Mouse (Mus musculus): ENCODE results near the gene Slc4a5. TPM values are rescaled to one million over a fixed set of nuclear protein-coding genes. Genes with fewer than 3 reads are reported as not detected.

The Slc4a5 gene
- not detected for polyA plus RNA-seq (2015; fragmentation: Illumina TruSeq; extraction: RNeasy Lipid Tissue Mini Kit (QIAGEN cat#74804); ENCODE audit: insufficient read depth, low read depth, low replicate concordance)

DNA sequence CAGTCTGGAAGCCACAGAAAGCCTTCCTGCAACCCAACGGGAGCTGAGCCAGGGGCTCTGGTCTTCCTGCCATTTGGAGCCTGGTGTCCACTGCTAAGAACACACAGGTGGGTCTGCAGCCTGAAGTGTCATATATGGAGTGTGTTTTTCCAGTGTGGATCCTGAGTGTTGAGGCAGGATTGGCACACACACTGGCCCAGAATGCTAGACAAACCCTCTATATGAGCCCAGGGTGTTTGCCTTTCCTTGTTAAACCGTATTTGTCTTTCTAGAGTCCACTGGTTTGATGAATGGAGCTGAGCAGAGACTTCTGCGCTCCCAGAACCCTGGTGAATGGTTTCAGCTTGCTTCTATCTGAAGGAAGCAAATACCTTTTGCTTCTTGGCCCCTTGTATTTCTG lies at the start of gene Slc4a5:
Gene Slc4a5, plus strand, starts transcription at position 15 of the 400 bp plus-strand sequence.

DNA sequence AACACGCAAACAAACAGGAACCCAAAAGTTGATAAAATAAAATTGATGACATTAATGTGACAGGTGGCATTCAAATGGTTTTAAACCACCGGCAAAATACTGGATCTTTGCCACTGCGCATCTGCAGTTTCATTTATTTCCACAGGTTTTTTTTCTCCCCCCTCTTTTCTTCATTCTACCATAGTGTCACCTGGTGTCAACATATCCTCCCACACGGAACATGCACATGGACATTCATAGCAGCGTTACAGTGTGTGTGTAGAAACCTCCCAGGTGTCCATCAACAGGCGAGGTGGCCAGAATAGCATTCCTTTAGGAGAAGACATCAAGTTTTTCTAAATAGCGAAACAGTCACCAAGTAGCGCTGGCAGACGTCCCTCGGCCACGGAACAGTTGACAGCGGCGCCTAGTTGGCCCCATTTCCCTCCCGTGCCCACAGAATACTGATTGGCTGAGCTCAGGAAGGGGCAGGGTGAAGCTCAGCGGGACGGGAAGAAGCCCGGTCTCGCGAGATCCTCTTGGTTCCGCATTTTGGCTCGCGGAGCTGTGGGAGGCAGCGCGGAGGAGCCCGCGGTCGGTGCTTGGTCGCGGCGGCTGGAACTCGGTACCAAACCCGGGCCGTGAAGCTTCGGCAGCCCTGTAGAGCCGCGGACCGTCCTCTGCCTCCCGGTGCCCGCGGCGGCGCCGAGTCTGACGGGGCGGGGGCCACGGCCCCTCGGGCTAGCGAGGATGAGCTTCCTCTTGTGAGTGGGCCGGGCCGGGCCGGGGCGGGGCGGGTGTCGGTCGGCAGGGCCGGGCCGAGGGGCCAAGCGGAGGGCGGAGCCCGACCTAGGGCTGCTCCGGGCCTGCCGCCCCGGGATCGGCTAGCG lies 106.1 kb downstream of the Slc4a5 start, which contains the start of the genes Mthfd2 and Mob1a:
Gene Mthfd2, minus strand, starts transcription at position 384 of the 869 bp plus-strand sequence.
Gene Mob1a, plus strand, starts transcription at position 492 of the 869 bp plus-strand sequence.

GRCm38 (mm10) chr6:83348873-83349272 lies 129.2 kb downstream of the Slc4a5 start, which contains the start of gene Bola3:
TSS of gene Bola3 (plus strand) at chr6:83349147.

Other genes with a start within 250 kb of the Slc4a5 start
- 1.8 TPM for gene Dok1, start 186.4 kb upstream of the Slc4a5 start, polyA plus RNA-seq (2015; fragmentation: Illumina TruSeq; extraction: RNeasy Lipid Tissue Mini Kit (QIAGEN cat#74804); ENCODE audit: insufficient read depth, low read depth, low replicate concordance)
- 1.8 TPM for gene Loxl3, start 185.7 kb upstream of the Slc4a5 start, polyA plus RNA-seq (2015; fragmentation: Illumina TruSeq; extraction: RNeasy Lipid Tissue Mini Kit (QIAGEN cat#74804); ENCODE audit: insufficient read depth, low read depth, low replicate concordance)
- gene Aup1, start 165.3 kb upstream of the Slc4a5 start, polyA plus RNA-seq (2015; fragmentation: Illumina TruSeq; extraction: RNeasy Lipid Tissue Mini Kit (QIAGEN cat#74804); ENCODE audit: insufficient read depth, low read depth, low replicate concordance) = 146 TPM
- gene Htra2, start 164.6 kb upstream of the Slc4a5 start, polyA plus RNA-seq (2015; fragmentation: Illumina TruSeq; extraction: RNeasy Lipid Tissue Mini Kit (QIAGEN cat#74804); ENCODE audit: insufficient read depth, low read depth, low replicate concordance) = 40.7 TPM
- gene Dqx1, start 162.0 kb upstream of the Slc4a5 start, polyA plus RNA-seq (2015; fragmentation: Illumina TruSeq; extraction: RNeasy Lipid Tissue Mini Kit (QIAGEN cat#74804); ENCODE audit: insufficient read depth, low read depth, low replicate concordance) = 1.5 TPM
- gene Tlx2, start 149.5 kb upstream of the Slc4a5 start, polyA plus RNA-seq (2015; fragmentation: Illumina TruSeq; extraction: RNeasy Lipid Tissue Mini Kit (QIAGEN cat#74804); ENCODE audit: insufficient read depth, low read depth, low replicate concordance) = not detected
- gene Pcgf1, start 142.0 kb upstream of the Slc4a5 start, polyA plus RNA-seq (2015; fragmentation: Illumina TruSeq; extraction: RNeasy Lipid Tissue Mini Kit (QIAGEN cat#74804); ENCODE audit: insufficient read depth, low read depth, low replicate concordance) = 7.6 TPM
- not detected for gene Lbx2, start 133.5 kb upstream of the Slc4a5 start, polyA plus RNA-seq (2015; fragmentation: Illumina TruSeq; extraction: RNeasy Lipid Tissue Mini Kit (QIAGEN cat#74804); ENCODE audit: insufficient read depth, low read depth, low replicate concordance)
- not detected for gene Ccdc142, start 118.2 kb upstream of the Slc4a5 start, polyA plus RNA-seq (2015; fragmentation: Illumina TruSeq; extraction: RNeasy Lipid Tissue Mini Kit (QIAGEN cat#74804); ENCODE audit: insufficient read depth, low read depth, low replicate concordance)
- gene Gm42688, start 118.2 kb upstream of the Slc4a5 start, polyA plus RNA-seq (2015; fragmentation: Illumina TruSeq; extraction: RNeasy Lipid Tissue Mini Kit (QIAGEN cat#74804); ENCODE audit: insufficient read depth, low read depth, low replicate concordance) = 1.1 TPM
- 31.8 TPM for gene Mrpl53, start 110.8 kb upstream of the Slc4a5 start, polyA plus RNA-seq (2015; fragmentation: Illumina TruSeq; extraction: RNeasy Lipid Tissue Mini Kit (QIAGEN cat#74804); ENCODE audit: insufficient read depth, low read depth, low replicate concordance)
- 16.5 TPM for gene Mogs, start 104.3 kb upstream of the Slc4a5 start, polyA plus RNA-seq (2015; fragmentation: Illumina TruSeq; extraction: RNeasy Lipid Tissue Mini Kit (QIAGEN cat#74804); ENCODE audit: insufficient read depth, low read depth, low replicate concordance)
- 42.1 TPM for gene Wbp1, start 98.3 kb upstream of the Slc4a5 start, polyA plus RNA-seq (2015; fragmentation: Illumina TruSeq; extraction: RNeasy Lipid Tissue Mini Kit (QIAGEN cat#74804); ENCODE audit: insufficient read depth, low read depth, low replicate concordance)
- 6.9 TPM for gene Ino80b, start 94.4 kb upstream of the Slc4a5 start, polyA plus RNA-seq (2015; fragmentation: Illumina TruSeq; extraction: RNeasy Lipid Tissue Mini Kit (QIAGEN cat#74804); ENCODE audit: insufficient read depth, low read depth, low replicate concordance)
- 12.4 TPM for gene Rtkn, start 84.4 kb upstream of the Slc4a5 start, polyA plus RNA-seq (2015; fragmentation: Illumina TruSeq; extraction: RNeasy Lipid Tissue Mini Kit (QIAGEN cat#74804); ENCODE audit: insufficient read depth, low read depth, low replicate concordance)
- gene Wdr54, start 63.4 kb upstream of the Slc4a5 start, polyA plus RNA-seq (2015; fragmentation: Illumina TruSeq; extraction: RNeasy Lipid Tissue Mini Kit (QIAGEN cat#74804); ENCODE audit: insufficient read depth, low read depth, low replicate concordance) = 1.5 TPM
- gene 1700003E16Rik, start 63.4 kb upstream of the Slc4a5 start, polyA plus RNA-seq (2015; fragmentation: Illumina TruSeq; extraction: RNeasy Lipid Tissue Mini Kit (QIAGEN cat#74804); ENCODE audit: insufficient read depth, low read depth, low replicate concordance) = not detected
- gene Dctn1, start 53.9 kb upstream of the Slc4a5 start, polyA plus RNA-seq (2015; fragmentation: Illumina TruSeq; extraction: RNeasy Lipid Tissue Mini Kit (QIAGEN cat#74804); ENCODE audit: insufficient read depth, low read depth, low replicate concordance) = 29.3 TPM
- 19.5 TPM for gene Mthfd2, start 106.1 kb downstream of the Slc4a5 start, polyA plus RNA-seq (2015; fragmentation: Illumina TruSeq; extraction: RNeasy Lipid Tissue Mini Kit (QIAGEN cat#74804); ENCODE audit: insufficient read depth, low read depth, low replicate concordance)
- gene Mob1a, start 106.2 kb downstream of the Slc4a5 start, polyA plus RNA-seq (2015; fragmentation: Illumina TruSeq; extraction: RNeasy Lipid Tissue Mini Kit (QIAGEN cat#74804); ENCODE audit: insufficient read depth, low read depth, low replicate concordance) = 11.3 TPM
- gene Bola3, start 129.3 kb downstream of the Slc4a5 start, polyA plus RNA-seq (2015; fragmentation: Illumina TruSeq; extraction: RNeasy Lipid Tissue Mini Kit (QIAGEN cat#74804); ENCODE audit: insufficient read depth, low read depth, low replicate concordance) = 5.8 TPM
- 4.1 TPM for gene Tet3, start 239.3 kb downstream of the Slc4a5 start, polyA plus RNA-seq (2015; fragmentation: Illumina TruSeq; extraction: RNeasy Lipid Tissue Mini Kit (QIAGEN cat#74804); ENCODE audit: insufficient read depth, low read depth, low replicate concordance)